Mouse (Mus musculus): Measurements from ENCODE around the gene Exosc8.

Exosc8 gene

DNA sequence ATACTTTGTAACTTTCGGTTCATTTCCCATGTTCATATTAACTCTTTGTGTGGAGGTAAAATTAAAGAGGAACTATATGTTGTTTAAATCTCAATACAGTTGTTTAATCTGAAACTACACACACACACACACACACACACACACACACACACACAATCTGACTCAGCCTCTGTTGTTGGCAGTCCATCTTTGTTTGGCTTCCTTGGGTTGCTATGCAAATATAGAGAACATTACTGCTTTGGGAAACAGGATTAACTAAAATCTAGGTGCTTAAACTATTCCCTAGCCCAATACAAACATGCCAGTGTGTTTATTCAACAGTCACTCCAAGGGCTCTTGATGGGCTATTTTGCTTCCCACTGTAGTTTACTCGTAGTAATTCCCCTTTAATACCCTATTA, 47.9 kb downstream of the Exosc8 start:
- in situ Hi-C loops (cut with MboI, MseI) = loop anchor here (5.0 to 25.0 kb wide), 2 partner anchors 335 to 825 kb away; partner anchors contain the start of gene Ufm1 (in 1 of the 2)

DNA sequence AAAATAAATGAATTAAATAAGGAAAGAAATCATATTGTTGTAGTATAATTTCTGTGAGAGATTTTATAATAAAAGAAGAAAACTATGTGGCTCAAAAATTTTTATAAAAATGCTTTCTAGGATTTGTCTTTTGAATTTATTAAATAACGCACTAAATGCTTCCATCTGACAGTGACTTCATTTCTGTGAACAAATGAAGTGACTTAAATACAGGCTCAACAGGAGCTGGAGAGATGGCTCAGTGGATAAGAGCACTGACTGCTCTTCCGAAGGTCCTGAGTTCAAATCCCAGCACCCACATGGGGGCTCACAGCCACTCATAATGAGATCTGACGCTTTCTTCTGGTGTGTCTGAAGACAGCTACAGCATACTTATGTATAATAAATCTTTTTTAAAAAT, 50.0 kb downstream of the Exosc8 start:
- in situ Hi-C loops (cut with MboI, MseI) = loop anchor here (5.0 to 25.0 kb wide), 2 partner anchors 333 to 823 kb away; partner anchors contain the start of gene Ufm1 (in 1 of the 2)

DNA sequence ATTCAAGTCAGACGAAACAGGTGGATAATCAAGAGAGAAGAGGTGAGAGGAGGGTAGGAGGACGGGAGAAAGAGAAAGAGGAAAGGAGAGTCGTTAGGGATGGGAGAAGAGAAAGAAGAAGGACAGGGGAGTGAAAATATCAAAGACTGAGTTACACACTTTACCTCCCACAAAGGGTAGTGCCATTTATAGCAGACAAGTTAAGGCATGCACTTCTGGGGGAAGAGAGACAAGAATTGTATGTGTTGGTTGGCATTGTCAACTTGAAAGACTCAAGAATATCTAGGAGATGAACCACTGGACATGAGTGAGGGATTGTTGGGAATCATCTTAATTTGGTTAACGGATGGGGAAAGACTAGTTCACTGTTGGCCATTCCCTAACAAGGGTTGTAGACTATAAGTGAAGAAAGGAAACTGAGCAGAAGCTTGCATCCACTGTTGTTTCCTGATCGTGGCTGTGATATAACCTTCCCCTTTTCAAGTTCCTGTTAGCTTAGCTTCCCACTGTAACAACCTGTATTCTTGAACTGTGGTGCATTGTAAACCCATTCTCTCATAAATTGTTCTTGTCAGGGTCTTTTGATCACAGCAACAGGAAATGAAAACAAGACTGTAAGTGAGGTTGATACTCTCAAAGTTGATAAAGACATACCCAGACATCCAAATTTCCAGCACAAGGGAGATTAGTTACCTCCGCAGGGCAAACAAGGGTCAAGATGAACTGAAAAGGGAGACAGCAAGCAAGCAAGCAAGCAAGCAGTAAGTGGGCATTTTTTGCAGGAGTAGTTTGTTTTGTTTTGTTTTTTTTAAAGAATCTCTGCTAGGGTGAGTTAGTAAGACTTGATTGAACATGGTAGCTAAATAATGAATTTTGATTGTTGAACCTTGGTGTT, 53.6 kb downstream of the Exosc8 start:
- in situ Hi-C loops (cut with MboI, MseI) = loop anchor here in 1 of 2 experiments (25.0 kb wide), 1 partner anchor 819 kb away; the partner anchor contains the start of gene Ufm1
